Mouse (Mus musculus): ENCODE results near the gene Fry. TPM values are rescaled to one million over a fixed set of nuclear protein-coding genes. Genes with fewer than 3 reads are reported as not detected.
A peak's percentile ranks its signal among the peaks of the same experiment; 100 is the strongest.

The Fry gene
- polyA plus RNA-seq, 1 experiment from 2014 or later, result 3.2 TPM

- peak; percentile 45; the same call in 1 of the 2 replicates for ATAC-seq
- no peak overlapping the region for H3K4me3 ChIP-seq (ENCODE audit: low read depth, low read length)
- DNase-seq, result no peak
- no peaks in the 10 kb centered on the region for H3K9me3 ChIP-seq (ENCODE audit: low read length)
- peaks cover 5% of the 10 kb centered on the region for H3K36me3 ChIP-seq (replicated peaks; ENCODE audit: insufficient read depth, low read length)
- H3K4me2 ChIP-seq (ENCODE audit: low read depth, low read length), result no peak overlapping the region
- TF ChIP-seq CTCF (IDR thresholded peaks at IDR 0.05; ENCODE audit: low read depth) (no peak), EP300 (IDR thresholded peaks at IDR 0.05; ENCODE audit: low read depth) (no peak)
- no peaks in the 10 kb centered on the region for H3K4me1 ChIP-seq (ENCODE audit: insufficient read depth)
- no peak overlapping the region for H3K27ac ChIP-seq (ENCODE audit: low read depth)
- WGBS (ENCODE audit: insufficient replicate concordance), result 65% methylated on average over 8 of the region's 8 CpGs
- H3K9ac ChIP-seq (replicated peaks), result no peak overlapping the region
- no peaks in the 10 kb centered on the region for H3K27me3 ChIP-seq (ENCODE audit: insufficient read depth, low read length)
These were observed 290.5 kb downstream of the Fry start for GRCm38 (mm10) chr5:150408979-150409378.

DNA sequence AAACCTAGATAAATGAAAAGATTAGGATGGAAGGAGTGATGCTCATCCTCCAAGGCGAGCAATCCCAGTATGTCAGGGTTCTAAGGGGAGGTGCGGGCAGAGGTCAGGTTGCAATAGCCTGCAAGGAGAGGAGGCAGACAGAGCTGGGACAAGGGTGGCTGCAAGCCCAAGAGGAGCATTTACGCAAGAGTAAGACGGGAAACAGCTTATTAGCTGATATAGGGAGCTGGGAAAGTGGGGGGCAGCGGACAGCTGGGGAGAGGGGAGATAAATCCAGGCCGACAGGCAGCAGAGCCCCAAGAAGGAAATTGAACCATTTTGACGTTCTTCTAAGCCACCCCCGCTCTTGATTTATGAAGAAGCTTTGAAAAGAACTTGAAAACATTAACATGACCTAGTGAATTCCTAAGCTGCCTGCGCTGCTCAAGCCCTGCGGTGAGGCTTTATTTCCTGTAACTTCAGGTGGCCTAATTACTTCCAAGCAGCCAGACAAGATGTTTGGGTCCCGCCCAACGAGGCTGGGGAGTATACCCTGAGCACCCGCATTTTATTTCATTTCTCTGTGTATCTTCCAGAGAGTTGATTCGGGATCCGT, 291.1 kb downstream of the Fry start:
- H3K27me3 ChIP-seq (ENCODE audit: insufficient read depth, low read length), result no peaks in the 10 kb centered on the region
- DNase-seq (no peak), ATAC-seq (no peak)
- H3K4me3 ChIP-seq (ENCODE audit: low read depth, low read length), result no peak overlapping the region
- H3K36me3 ChIP-seq (replicated peaks; ENCODE audit: insufficient read depth, low read length), result peaks cover 8% of the 10 kb centered on the region
- H3K9me3 ChIP-seq (ENCODE audit: low read length), result 0 out of 2 replicates have a peak, but pooled peaks cover 2% of the 10 kb centered on the region
- TF ChIP-seq CTCF (IDR thresholded peaks at IDR 0.05; ENCODE audit: low read depth) (no peak), EP300 (IDR thresholded peaks at IDR 0.05; ENCODE audit: low read depth) (no peak)
- H3K27ac ChIP-seq (ENCODE audit: low read depth), result no peak overlapping the region
- H3K4me1 ChIP-seq (ENCODE audit: insufficient read depth), result no peaks in the 10 kb centered on the region
- H3K4me2 ChIP-seq (ENCODE audit: low read depth, low read length), result no peak overlapping the region
- H3K9ac ChIP-seq (replicated peaks), result no peak overlapping the region
- WGBS (ENCODE audit: insufficient replicate concordance), result 59% methylated on average over 15 of the region's 15 CpGs

GRCm38 (mm10) chr5:150412750-150413450, 294.5 kb downstream of the Fry start:
- WGBS (ENCODE audit: insufficient replicate concordance), result 59% methylated on average over 12 of the region's 12 CpGs
- Histone ChIP-seq H3K4me2 (ENCODE audit: low read depth, low read length) (no peak overlapping the region), H3K9me3 (ENCODE audit: low read length) (0 out of 2 replicates have a peak, but pooled peaks cover 5% of the 10 kb centered on the region), H3K36me3 (replicated peaks; ENCODE audit: insufficient read depth, low read length) (peaks cover 10% of the 10 kb centered on the region), H3K27ac (ENCODE audit: low read depth) (no peak overlapping the region), H3K27me3 (ENCODE audit: insufficient read depth, low read length) (no peaks in the 10 kb centered on the region), H3K9ac (replicated peaks) (no peak overlapping the region), H3K4me1 (ENCODE audit: insufficient read depth) (no peaks in the 10 kb centered on the region), H3K4me3 (ENCODE audit: low read depth, low read length) (no peak overlapping the region)
- DNase-seq (no peak), ATAC-seq (no peak)
- no peak for TF ChIP-seq CTCF (IDR thresholded peaks at IDR 0.05; ENCODE audit: low read depth)

- ATAC-seq, result no peak
- no peak overlapping the region for H3K27ac ChIP-seq (ENCODE audit: low read depth)
- H3K9me3 ChIP-seq (ENCODE audit: low read length), result 0 out of 2 replicates have a peak, but pooled peaks cover 5% of the 10 kb centered on the region
- no peaks in the 10 kb centered on the region for H3K4me1 ChIP-seq (ENCODE audit: insufficient read depth)
- no peak for DNase-seq
- no peak for TF ChIP-seq EP300 (IDR thresholded peaks at IDR 0.05; ENCODE audit: low read depth)
- peak; percentile 15; the same call in 1 of the 2 replicates for TF ChIP-seq CTCF (IDR thresholded peaks at IDR 0.05; ENCODE audit: low read depth)
- no peak overlapping the region for H3K4me3 ChIP-seq (ENCODE audit: low read depth, low read length)
- H3K4me2 ChIP-seq (ENCODE audit: low read depth, low read length), result no peak overlapping the region
- H3K27me3 ChIP-seq (ENCODE audit: insufficient read depth, low read length), result no peaks in the 10 kb centered on the region
- H3K9ac ChIP-seq (replicated peaks), result no peak overlapping the region
- peaks cover 10% of the 10 kb centered on the region for H3K36me3 ChIP-seq (replicated peaks; ENCODE audit: insufficient read depth, low read length)
These were observed 296.4 kb downstream of the Fry start for GRCm38 (mm10) chr5:150414823-150415222.

DNA sequence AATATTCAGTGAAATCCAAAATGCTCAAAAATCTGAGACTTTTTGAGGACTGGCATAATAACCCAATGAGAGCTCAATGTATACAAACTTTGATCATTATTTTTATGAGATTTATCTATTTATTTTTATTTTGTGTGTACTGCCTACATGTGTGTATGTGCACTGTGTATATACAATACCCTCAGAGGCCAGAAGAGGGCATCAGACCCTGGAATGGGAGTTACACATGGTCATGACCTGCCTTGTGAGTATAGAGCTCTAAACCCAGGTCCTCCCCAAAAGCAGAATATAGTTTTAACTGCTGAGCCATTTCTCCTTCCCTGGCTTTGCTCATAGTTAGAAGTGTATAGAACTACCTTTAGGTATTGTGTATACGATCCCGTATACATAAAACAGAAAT, 298.8 kb downstream of the Fry start:
- WGBS (ENCODE audit: insufficient replicate concordance), result 94% methylated on average over 2 of the region's 2 CpGs
- DNase-seq (no peak), ATAC-seq (no peak)
- Histone ChIP-seq H3K9ac (replicated peaks) (no peak overlapping the region), H3K4me1 (ENCODE audit: insufficient read depth) (no peaks in the 10 kb centered on the region), H3K4me3 (ENCODE audit: low read depth, low read length) (no peak overlapping the region), H3K36me3 (replicated peaks; ENCODE audit: insufficient read depth, low read length) (peaks cover 10% of the 10 kb centered on the region), H3K4me2 (ENCODE audit: low read depth, low read length) (no peak overlapping the region), H3K27ac (ENCODE audit: low read depth) (no peak overlapping the region), H3K9me3 (ENCODE audit: low read length) (0 out of 2 replicates have a peak, but pooled peaks cover 5% of the 10 kb centered on the region), H3K27me3 (ENCODE audit: insufficient read depth, low read length) (no peaks in the 10 kb centered on the region)
- TF ChIP-seq EP300 (IDR thresholded peaks at IDR 0.05; ENCODE audit: low read depth), result no peak
- TF ChIP-seq CTCF (IDR thresholded peaks at IDR 0.05; ENCODE audit: low read depth), result no peak

DNA sequence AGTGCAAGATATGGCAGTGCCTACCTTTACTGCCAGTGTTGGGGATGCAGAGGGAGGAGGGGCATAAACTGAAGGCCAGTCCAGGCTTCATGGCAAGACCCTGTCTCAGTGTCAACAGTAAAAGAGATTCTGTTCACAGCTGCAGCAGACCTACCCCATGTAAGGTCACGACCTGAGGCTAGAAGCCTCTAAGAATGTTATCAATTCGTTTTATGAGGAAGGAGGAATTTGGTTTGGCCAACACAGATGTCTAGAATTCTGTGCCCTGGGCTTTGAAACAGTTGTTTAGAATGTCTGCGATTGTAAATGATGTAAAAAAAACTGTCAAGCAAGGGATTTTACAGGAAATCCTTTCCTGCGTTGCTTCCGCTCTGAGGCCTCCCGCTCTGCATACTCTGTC, 299.6 kb downstream of the Fry start:
- peaks cover 12% of the 10 kb centered on the region for H3K36me3 ChIP-seq (replicated peaks; ENCODE audit: insufficient read depth, low read length)
- 0 out of 2 replicates have a peak, but pooled peaks cover 5% of the 10 kb centered on the region for H3K9me3 ChIP-seq (ENCODE audit: low read length)
- 66% methylated on average over 6 of the region's 6 CpGs for WGBS (ENCODE audit: insufficient replicate concordance)
- no peak overlapping the region for H3K4me3 ChIP-seq (ENCODE audit: low read depth, low read length)
- DNase-seq (no peak), ATAC-seq (no peak)
- H3K4me1 ChIP-seq (ENCODE audit: insufficient read depth), result no peaks in the 10 kb centered on the region
- TF ChIP-seq CTCF (IDR thresholded peaks at IDR 0.05; ENCODE audit: low read depth) (no peak), EP300 (IDR thresholded peaks at IDR 0.05; ENCODE audit: low read depth) (no peak)
- no peak overlapping the region for H3K9ac ChIP-seq (replicated peaks)
- no peaks in the 10 kb centered on the region for H3K27me3 ChIP-seq (ENCODE audit: insufficient read depth, low read length)
- no peak overlapping the region for H3K4me2 ChIP-seq (ENCODE audit: low read depth, low read length)
- no peak overlapping the region for H3K27ac ChIP-seq (ENCODE audit: low read depth)
